Mouse (Mus musculus) hindbrain, embryonic 16.5 days (tissue): ENCODE data around the gene Cldn13. TPM values are rescaled to one million over a fixed set of nuclear protein-coding genes. Genes with fewer than 3 reads are reported as not detected.
"Not testable (repeated sequence)": the region's sequence is repeated elsewhere in the genome, so short reads cannot be mapped to it uniquely, and the experiment has no call there.

ENCODE experiments used
- ATAC-seq: fragments of 200-750 bp; cut with Nextera tagmentation; 2 replicates; pipeline ENCODE4 v1.8.0; 2017; ENCODE audit warnings: moderate TSS enrichment, moderate library complexity
- H3K27ac ChIP-seq: fragments of 300-500 bp; sonication (generic); 2 replicates; pipeline ENCODE4 v1.5.1; 2014; ENCODE audit warnings: low read depth, mild to moderate bottlenecking, control low read depth, low read length, moderate library complexity
- H3K27me3 ChIP-seq: fragments of 300-500 bp; sonication (generic); replicated peaks from 2 replicates; pipeline ENCODE4 v1.6.1; 2014; ENCODE audit warnings: low read length; ENCODE audit not compliant: control insufficient read depth, insufficient read depth
- H3K36me3 ChIP-seq: fragments of 300-500 bp; sonication (generic); 2 replicates; pipeline ENCODE4 v1.6.1; 2014; ENCODE audit warnings: mild to moderate bottlenecking, low read length, moderate library complexity, mixed read lengths; ENCODE audit not compliant: control insufficient read depth, insufficient read depth
- H3K4me1 ChIP-seq: fragments of 300-500 bp; sonication (generic); 2 replicates; pipeline ENCODE4 v1.6.1; 2014; ENCODE audit warnings: low read depth, low read length; ENCODE audit not compliant: control insufficient read depth, insufficient read depth
- H3K4me2 ChIP-seq: fragments of 300-500 bp; sonication (generic); 2 replicates; pipeline ENCODE4 v1.6.1; 2014; ENCODE audit warnings: mild to moderate bottlenecking, low read length, control low read depth, moderate library complexity
- H3K4me3 ChIP-seq: fragments of 300-500 bp; sonication (generic); 2 replicates; pipeline ENCODE4 v1.5.1; 2014; ENCODE audit warnings: mild to moderate bottlenecking, low read length, control low read depth, moderate library complexity
- H3K9ac ChIP-seq: fragments of 300-500 bp; sonication (generic); 2 replicates; pipeline ENCODE4 v1.6.1; 2014; ENCODE audit warnings: low read depth, mild to moderate bottlenecking, control low read depth, low read length, moderate library complexity
- H3K9me3 ChIP-seq: fragments of 300-500 bp; sonication (generic); 2 replicates; pipeline ENCODE4 v1.6.1; 2014; ENCODE audit warnings: mild to moderate bottlenecking, low read length, moderate library complexity; ENCODE audit not compliant: control insufficient read depth
- WGBS: fragments of 180-500 bp; shearing (Covaris S2); extraction: QIAGEN DNeasy Blood & Tissue Kit; methylation state at CpG from one replicate; pipeline ENCODE4 v1.1.7; 2014; 5-methylcytosine and 5-hydroxymethylcytosine counted together
- polyA plus RNA-seq: library from polyadenylated mRNA; unstranded; fragments of >200 nt; fragmentation: Nextera tagmentation; extraction: Ambion mirVana; gene quantifications from 2 replicates; pipeline ENCODE4 v1.2.1, GENCODE M21; 2015

The Cldn13 gene
- polyA plus RNA-seq, 1 experiment from 2014 or later, result not detected

- H3K4me2 ChIP-seq, result no peak overlapping the region
- H3K4me1 ChIP-seq, result peaks cover 5% of the 10 kb centered on the region; the same call in 1 of the 2 replicates
- H3K36me3 ChIP-seq, result no peaks in the 10 kb centered on the region
- no peaks in the 10 kb centered on the region for H3K9me3 ChIP-seq
- no peak overlapping the region for H3K4me3 ChIP-seq
- peaks cover 12% of the 10 kb centered on the region for H3K27me3 ChIP-seq
- ATAC-seq, result no peak
- 78% methylated on average over 5 of the region's 5 CpGs for WGBS
- H3K27ac ChIP-seq, result no peak overlapping the region
- no peak overlapping the region for H3K9ac ChIP-seq
Observed at GRCm38 (mm10) chr5:134947420-134948084, 32.2 kb upstream of the Cldn13 start.

GRCm38 (mm10) chr5:134946857-134947255 is 31.5 kb upstream of the Cldn13 start, which contains the start of gene Cldn4:
TSS of gene Cldn4 (minus strand) at chr5:134946934.
- H3K4me1 ChIP-seq, result peaks cover 5% of the 10 kb centered on the region; the same call in 1 of the 2 replicates
- no peaks in the 10 kb centered on the region for H3K9me3 ChIP-seq
- no peak within 1 kb of the TSS for H3K27ac ChIP-seq
- no peak within 1 kb of the TSS for H3K4me2 ChIP-seq
- peaks cover 12% of the 10 kb centered on the region for H3K27me3 ChIP-seq
- H3K9ac ChIP-seq, result no peak within 1 kb of the TSS
- H3K36me3 ChIP-seq, result no peaks in the 10 kb centered on the region
- no peak for ATAC-seq
- no peak within 1 kb of the TSS for H3K4me3 ChIP-seq
- WGBS, result 15% methylated on average over 11 of the region's 11 CpGs

GRCm38 (mm10) chr5:134946063-134946856 is 30.9 kb upstream of the Cldn13 start:
- no peak overlapping the region for H3K4me2 ChIP-seq
- H3K9me3 ChIP-seq, result no peaks in the 10 kb centered on the region
- H3K4me1 ChIP-seq, result peaks cover 5% of the 10 kb centered on the region; the same call in 1 of the 2 replicates
- H3K36me3 ChIP-seq, result no peaks in the 10 kb centered on the region
- WGBS, result 18% methylated on average over 43 of the region's 43 CpGs
- no peak overlapping the region for H3K4me3 ChIP-seq
- no peak overlapping the region for H3K27ac ChIP-seq
- no peak overlapping the region for H3K9ac ChIP-seq
- ATAC-seq, result no peak
- peaks cover 12% of the 10 kb centered on the region for H3K27me3 ChIP-seq

- 54% methylated on average over 17 of the region's 19 CpGs for WGBS
- H3K4me3 ChIP-seq, result no peak overlapping the region
- peaks cover 12% of the 10 kb centered on the region for H3K27me3 ChIP-seq
- no peak overlapping the region for H3K27ac ChIP-seq
- no peak overlapping the region for H3K4me2 ChIP-seq
- no peaks in the 10 kb centered on the region for H3K9me3 ChIP-seq
- ATAC-seq, result no peak
- no peak overlapping the region for H3K9ac ChIP-seq
- no peaks in the 10 kb centered on the region for H3K36me3 ChIP-seq
- peaks cover 5% of the 10 kb centered on the region; the same call in 1 of the 2 replicates for H3K4me1 ChIP-seq
Observed at GRCm38 (mm10) chr5:134945266-134945959, 30.1 kb upstream of the Cldn13 start.

GRCm38 (mm10) chr5:134944179-134944578 is 28.9 kb upstream of the Cldn13 start:
- Histone ChIP-seq H3K27ac (no peak overlapping the region), H3K9ac (no peak overlapping the region), H3K4me1 (peaks cover 5% of the 10 kb centered on the region; the same call in 1 of the 2 replicates), H3K27me3 (peaks cover 12% of the 10 kb centered on the region), H3K36me3 (no peaks in the 10 kb centered on the region), H3K9me3 (no peaks in the 10 kb centered on the region), H3K4me3 (no peak overlapping the region), H3K4me2 (no peak overlapping the region)
- 72% methylated on average over 5 of the region's 5 CpGs for WGBS
- no peak for ATAC-seq

- Histone ChIP-seq H3K4me1 (peaks cover 5% of the 10 kb centered on the region; the same call in 1 of the 2 replicates), H3K4me2 (no peak overlapping the region), H3K27me3 (peaks cover 12% of the 10 kb centered on the region), H3K9ac (no peak overlapping the region), H3K36me3 (no peaks in the 10 kb centered on the region), H3K9me3 (no peaks in the 10 kb centered on the region), H3K4me3 (no peak overlapping the region), H3K27ac (no peak overlapping the region)
- ATAC-seq, result no peak
- WGBS, result 83% methylated on average over 2 of the region's 2 CpGs
Observed at GRCm38 (mm10) chr5:134942740-134943139, 27.4 kb upstream of the Cldn13 start.

- Histone ChIP-seq H3K36me3 (no peaks in the 10 kb centered on the region), H3K4me3 (no peak overlapping the region), H3K4me2 (no peak overlapping the region), H3K4me1 (peaks cover 5% of the 10 kb centered on the region; the same call in 1 of the 2 replicates), H3K27ac (no peak overlapping the region), H3K9ac (no peak overlapping the region), H3K9me3 (no peaks in the 10 kb centered on the region), H3K27me3 (peaks cover 9% of the 10 kb centered on the region)
- WGBS, result 83% methylated on average over 14 of the region's 14 CpGs
- ATAC-seq, result no peak
Observed at GRCm38 (mm10) chr5:134941472-134942209, 26.3 kb upstream of the Cldn13 start.

GRCm38 (mm10) chr5:134939554-134939953 is 24.2 kb upstream of the Cldn13 start:
- not testable (repeated sequence) for H3K4me2 ChIP-seq, H3K4me3 ChIP-seq, H3K27me3 ChIP-seq, H3K9me3 ChIP-seq, H3K36me3 ChIP-seq, H3K27ac ChIP-seq, H3K4me1 ChIP-seq, ATAC-seq, H3K9ac ChIP-seq
- WGBS, result 94% methylated on average over 2 of the region's 7 CpGs
